Mouse (Mus musculus): ENCODE measurements around the gene Gpr34. TPM values are rescaled to one million over a fixed set of nuclear protein-coding genes. Genes with fewer than 3 reads are reported as not detected.

Gene Gpr34
- 2.2 and 3.4 TPM in 2 replicates for total RNA-seq (2017)

DNA sequence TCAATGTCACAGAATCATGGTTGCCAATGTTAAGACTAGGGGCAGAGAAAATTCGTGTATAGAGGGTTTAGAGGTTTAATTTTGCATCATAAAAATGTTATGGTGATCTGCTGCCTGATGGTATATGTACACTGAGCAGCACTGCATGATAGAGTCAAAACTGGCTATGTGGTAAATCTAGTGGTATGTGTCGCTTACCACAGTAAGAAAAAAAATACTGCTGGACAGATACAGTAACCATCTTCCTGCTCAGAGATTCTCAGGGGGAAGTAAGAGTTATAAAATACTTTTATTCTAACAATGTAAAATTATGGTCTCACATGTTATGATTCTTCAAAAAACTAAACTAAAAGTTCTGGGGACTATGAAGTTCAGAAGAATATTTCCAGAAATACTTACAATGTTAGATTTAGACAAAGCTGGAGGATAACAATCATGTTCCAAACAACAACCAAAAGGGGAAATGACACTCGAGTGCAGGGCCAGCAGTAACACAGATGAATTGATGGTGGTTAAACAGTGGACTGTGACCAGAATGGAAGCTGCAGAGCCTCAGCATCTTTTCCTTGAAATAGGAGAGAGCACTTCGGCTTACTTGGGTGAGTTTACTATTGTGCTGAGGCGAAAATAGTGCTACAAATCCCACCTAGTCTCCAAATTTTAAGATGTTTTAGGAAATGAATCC is at the start of gene Gpr34:
Gene Gpr34, plus strand, starts transcription at position 491 of the 685 bp plus-strand sequence.
- peak; percentile 55; the same call in 1 of the 2 replicates for ATAC-seq (ENCODE audit: extremely low read depth, insufficient number of reproducible peaks, low FRiP score, poor library complexity, severe bottlenecking)

GRCm38 (mm10) chrX:13599373-13599772 is 32.5 kb upstream of the Gpr34 start:
- peak; percentile 74 for ATAC-seq (ENCODE audit: extremely low read depth, insufficient number of reproducible peaks, low FRiP score, poor library complexity, severe bottlenecking)

GRCm38 (mm10) chrX:13599966-13600365 is 31.9 kb upstream of the Gpr34 start:
- ATAC-seq (ENCODE audit: extremely low read depth, insufficient number of reproducible peaks, low FRiP score, poor library complexity, severe bottlenecking): 0 out of 2 replicates have a peak, but pooled peaks have one; percentile 23

DNA sequence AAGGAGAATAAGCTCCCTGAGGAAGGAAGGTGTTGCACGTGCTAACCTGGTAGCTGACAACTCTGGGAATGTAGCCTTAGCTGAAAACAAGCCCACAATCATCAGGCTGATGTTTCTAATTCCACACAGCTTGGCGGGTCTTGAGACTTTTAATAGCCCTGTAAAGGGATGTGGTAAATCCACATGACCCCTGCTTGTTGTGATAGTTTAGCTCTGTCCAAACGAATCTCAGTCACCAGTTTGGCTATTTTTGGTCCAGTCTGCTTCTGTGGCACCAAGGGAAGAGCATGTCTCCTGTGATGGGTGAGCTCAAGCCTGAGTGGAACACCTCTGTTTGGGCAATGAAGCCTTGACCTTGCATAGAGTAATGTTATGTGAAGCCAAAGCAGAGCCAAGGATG is 25.1 kb upstream of the Gpr34 start:
- no peak for ATAC-seq (ENCODE audit: extremely low read depth, insufficient number of reproducible peaks, low FRiP score, poor library complexity, severe bottlenecking)

DNA sequence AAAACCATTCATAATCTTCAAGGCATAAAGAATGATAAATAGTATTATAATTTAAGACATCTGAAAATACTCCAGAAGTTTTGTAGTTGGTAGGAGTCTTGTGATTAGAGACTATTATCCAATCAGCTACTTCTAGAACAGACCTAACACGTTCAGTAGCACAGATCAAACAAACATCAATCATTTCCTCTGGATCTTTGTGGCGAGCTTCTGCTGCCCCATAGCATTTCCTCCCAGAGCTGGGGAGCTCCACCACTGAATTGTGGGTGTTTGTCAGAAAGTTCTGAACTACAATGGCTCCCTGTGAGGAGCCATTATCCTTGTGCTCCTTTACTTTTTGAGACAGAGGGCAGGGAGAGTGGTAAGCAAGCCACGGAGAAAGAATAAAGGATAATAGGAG is 24.1 kb upstream of the Gpr34 start:
- no peak for ATAC-seq (ENCODE audit: extremely low read depth, insufficient number of reproducible peaks, low FRiP score, poor library complexity, severe bottlenecking)

DNA sequence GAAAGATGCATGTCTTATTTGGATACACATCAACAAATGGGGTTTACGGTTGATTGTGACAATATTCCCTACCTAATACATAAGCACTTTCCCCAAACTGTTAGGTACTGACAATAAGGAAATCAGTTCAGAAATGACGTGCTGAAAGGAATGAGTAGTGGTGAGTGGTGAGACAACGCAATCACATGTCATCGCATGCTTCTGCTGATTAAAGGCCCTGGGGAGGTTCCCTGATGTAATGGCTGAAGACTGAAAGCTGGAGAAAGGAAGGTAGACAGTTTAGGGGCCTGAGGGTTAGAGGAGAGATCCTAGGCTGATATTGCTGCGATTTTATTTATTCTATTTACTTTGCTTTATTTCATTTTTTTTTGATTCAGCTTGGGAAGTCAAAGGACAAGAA is 20.8 kb upstream of the Gpr34 start:
- no peak for ATAC-seq (ENCODE audit: extremely low read depth, insufficient number of reproducible peaks, low FRiP score, poor library complexity, severe bottlenecking)

DNA sequence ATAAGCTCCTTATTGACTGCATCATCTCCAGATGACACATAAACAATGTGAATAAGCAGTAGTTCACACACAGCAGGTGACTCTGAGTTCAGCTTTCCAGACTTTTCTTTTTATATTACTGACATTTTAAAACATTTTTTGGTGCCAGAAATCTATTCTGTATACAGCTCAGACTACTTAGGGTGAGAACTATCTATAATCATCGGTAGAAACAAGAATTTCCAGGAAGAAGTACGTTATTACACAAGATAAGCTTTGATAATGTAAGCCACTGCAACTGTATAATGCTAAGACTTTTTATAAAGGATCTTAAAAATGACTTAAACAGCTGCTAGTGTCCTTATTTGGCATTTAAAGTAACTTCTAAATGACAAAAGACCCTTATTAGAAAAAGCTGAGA is 19.8 kb upstream of the Gpr34 start:
- ATAC-seq (ENCODE audit: extremely low read depth, insufficient number of reproducible peaks, low FRiP score, poor library complexity, severe bottlenecking): no peak

DNA sequence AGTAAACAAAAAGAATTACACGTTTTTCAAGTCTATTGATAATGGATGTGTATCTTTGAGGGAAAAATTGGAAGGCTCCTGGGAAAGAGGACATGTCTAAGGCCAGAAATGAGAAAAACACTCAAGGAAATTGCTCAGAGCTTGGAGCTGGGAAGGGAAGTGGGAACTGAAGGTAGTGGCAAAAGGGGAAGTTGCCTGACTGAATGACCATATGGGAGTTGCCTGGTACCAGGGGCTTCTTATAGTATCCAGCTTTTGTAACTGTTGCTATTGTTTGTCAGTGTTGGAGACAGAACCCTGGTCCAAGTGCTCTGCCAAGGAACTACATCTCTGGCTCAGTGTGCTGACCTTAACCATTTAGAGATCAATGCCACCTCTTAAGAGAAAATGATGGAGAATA is 15.2 kb upstream of the Gpr34 start:
- ATAC-seq (ENCODE audit: extremely low read depth, insufficient number of reproducible peaks, low FRiP score, poor library complexity, severe bottlenecking): no peak

DNA sequence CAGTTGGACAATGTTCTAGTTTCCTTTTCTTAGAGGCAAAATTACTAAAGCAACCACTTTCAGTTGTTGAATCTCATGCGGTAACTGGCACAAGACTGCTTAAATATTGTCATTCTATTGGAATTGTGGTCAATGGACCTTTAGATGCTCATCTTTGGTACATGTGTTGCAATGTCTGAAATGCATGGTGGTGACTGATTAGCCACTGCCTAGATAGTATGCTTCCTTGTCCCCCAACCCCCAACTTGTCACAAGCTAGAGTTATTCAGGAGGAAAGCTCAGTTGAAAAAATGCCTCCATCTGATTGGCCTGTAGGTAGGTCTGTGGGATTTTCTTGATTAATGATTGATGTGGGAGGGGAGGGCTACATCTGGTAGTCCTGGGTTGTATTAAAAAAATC is 14.6 kb upstream of the Gpr34 start:
- no peak for ATAC-seq (ENCODE audit: extremely low read depth, insufficient number of reproducible peaks, low FRiP score, poor library complexity, severe bottlenecking)

DNA sequence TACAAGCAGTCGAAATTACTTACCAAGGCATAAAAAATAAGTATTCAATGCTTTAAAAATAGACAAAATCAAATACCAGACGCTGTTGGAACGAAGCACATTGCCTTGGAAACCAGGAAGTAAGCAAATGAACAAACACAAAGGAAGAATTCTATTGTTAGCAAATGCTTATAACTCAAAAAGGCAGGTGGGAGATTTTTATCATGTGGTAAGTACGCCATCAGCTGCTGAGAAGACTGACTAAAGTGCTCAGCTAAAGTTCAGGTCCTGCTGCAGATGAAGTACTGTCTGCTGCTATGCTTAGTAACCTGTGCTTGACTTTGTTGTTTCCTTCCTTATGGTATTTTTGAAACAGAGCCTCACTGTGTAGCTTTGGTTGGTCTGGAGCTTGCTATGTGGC is 13.4 kb upstream of the Gpr34 start:
- ATAC-seq (ENCODE audit: extremely low read depth, insufficient number of reproducible peaks, low FRiP score, poor library complexity, severe bottlenecking): no peak

DNA sequence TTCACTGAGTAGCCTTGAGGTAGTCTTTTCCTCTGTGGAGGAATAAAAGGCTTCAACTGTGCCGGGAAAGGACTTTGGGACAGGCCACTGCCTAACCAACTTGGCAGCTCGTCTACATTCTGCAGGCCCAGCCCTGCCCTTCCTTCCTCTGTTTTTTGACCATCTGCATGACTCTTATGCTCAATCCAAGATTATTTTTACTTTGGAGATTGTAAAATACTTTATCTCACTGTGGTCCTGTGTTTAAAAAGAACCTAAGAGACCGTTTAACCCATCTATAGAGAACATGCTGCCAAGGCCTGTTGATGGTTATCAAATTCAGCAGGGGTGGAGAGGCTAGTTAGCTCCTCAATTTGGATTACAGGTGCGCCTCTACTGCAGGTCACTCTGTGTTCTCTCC is 10.4 kb upstream of the Gpr34 start:
- ATAC-seq (ENCODE audit: extremely low read depth, insufficient number of reproducible peaks, low FRiP score, poor library complexity, severe bottlenecking): no peak

DNA sequence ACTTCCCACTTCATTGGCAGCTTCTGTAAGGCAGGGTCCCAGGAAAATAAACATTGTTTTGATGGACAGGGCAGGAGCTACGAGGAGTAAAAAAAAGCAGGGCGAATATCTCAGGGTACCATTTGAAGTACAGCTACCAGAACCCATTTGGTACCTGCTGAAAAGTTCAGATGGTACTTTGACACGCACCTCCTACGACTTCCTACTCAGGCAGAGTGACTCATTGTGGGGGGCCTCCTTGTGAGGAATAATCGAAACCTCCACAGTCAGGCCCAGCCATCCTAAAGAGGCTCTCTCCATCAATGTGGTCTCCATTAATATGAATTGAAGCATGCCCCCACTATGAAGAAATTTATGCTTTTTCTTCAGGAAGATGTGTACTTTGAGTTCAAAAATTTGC is 9.2 kb upstream of the Gpr34 start:
- ATAC-seq (ENCODE audit: extremely low read depth, insufficient number of reproducible peaks, low FRiP score, poor library complexity, severe bottlenecking): no peak

- peak; percentile 64; the same call in 1 of the 2 replicates for ATAC-seq (ENCODE audit: extremely low read depth, insufficient number of reproducible peaks, low FRiP score, poor library complexity, severe bottlenecking)
These were observed 4.5 kb downstream of the Gpr34 start for GRCm38 (mm10) chrX:13636398-13636797.

GRCm38 (mm10) chrX:13638894-13639293 is 7.0 kb downstream of the Gpr34 start:
- ATAC-seq (ENCODE audit: extremely low read depth, insufficient number of reproducible peaks, low FRiP score, poor library complexity, severe bottlenecking): no peak

GRCm38 (mm10) chrX:13651889-13652288 is 20.0 kb downstream of the Gpr34 start:
- ATAC-seq (ENCODE audit: extremely low read depth, insufficient number of reproducible peaks, low FRiP score, poor library complexity, severe bottlenecking): no peak

- no peak for ATAC-seq (ENCODE audit: extremely low read depth, insufficient number of reproducible peaks, low FRiP score, poor library complexity, severe bottlenecking)
These were observed 20.4 kb downstream of the Gpr34 start for GRCm38 (mm10) chrX:13652291-13652690.

- peak; percentile 81 for ATAC-seq (ENCODE audit: extremely low read depth, insufficient number of reproducible peaks, low FRiP score, poor library complexity, severe bottlenecking)
These were observed 23.1 kb downstream of the Gpr34 start for GRCm38 (mm10) chrX:13655005-13655421.

GRCm38 (mm10) chrX:13655906-13656305 is 24.0 kb downstream of the Gpr34 start:
- no peak for ATAC-seq (ENCODE audit: extremely low read depth, insufficient number of reproducible peaks, low FRiP score, poor library complexity, severe bottlenecking)

DNA sequence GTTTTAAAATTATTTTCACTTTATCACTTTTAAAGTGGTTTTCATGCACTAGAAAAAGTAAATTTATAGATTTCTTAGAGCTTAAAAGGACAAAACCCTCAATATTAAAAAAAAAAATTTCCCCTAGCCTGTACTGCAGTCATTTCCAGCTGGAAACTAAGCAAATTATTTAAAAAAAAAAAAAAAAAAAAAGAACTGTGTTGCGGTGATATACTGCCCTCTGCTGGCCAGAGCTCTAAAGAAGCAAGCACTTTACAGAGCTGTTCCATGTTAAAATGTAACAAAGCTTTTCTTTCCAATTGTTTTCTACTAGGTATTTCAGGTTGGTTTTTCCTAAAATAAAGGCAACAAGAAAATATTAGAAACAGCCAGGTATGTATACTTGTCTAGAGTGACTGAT is 24.8 kb downstream of the Gpr34 start:
- no peak for ATAC-seq (ENCODE audit: extremely low read depth, insufficient number of reproducible peaks, low FRiP score, poor library complexity, severe bottlenecking)

DNA sequence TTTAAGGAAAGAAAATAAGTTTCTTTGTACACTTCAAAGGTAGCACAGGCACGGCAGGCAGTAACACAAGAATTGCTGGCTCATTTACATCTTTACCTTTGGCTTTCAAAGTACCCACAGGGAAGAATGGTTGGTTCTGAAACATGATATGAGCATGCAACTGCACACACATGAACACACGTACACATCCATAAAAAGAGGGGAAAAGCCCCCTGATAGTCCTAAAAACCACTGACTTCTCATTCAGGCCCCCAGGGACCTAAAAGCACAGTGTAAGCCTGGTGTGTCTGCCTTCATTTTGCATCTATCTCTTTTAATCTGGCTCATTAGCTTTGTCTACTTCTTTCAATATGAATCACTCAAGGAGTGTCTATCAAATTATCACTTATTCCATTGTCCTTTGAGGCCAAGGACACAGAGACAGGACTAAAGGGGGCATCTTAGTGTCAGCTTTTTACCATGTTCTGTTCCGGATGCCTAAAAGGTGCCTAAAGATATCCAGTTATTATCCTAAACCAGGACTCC is 26.8 kb downstream of the Gpr34 start:
- no peak for ATAC-seq (ENCODE audit: extremely low read depth, insufficient number of reproducible peaks, low FRiP score, poor library complexity, severe bottlenecking)
